Mouse (Mus musculus) right cerebral cortex, adult 2 months (tissue): ENCODE data around the gene Mvp.
A peak's percentile ranks its signal among the peaks of the same experiment; 100 is the strongest.

ENCODE experiments used
- DNase-seq, 2 experiments: peaks; one replicate each; pipeline ENCODE4 v3.0.0; 2021 to 2022; ENCODE audit warnings: low spot score in 2 of 2

Mvp gene

GRCm38 (mm10) chr7:126950647-126951615 is 63.5 kb downstream of the Mvp start:
- DNase-seq, result peak; percentile 52 to 61

DNA sequence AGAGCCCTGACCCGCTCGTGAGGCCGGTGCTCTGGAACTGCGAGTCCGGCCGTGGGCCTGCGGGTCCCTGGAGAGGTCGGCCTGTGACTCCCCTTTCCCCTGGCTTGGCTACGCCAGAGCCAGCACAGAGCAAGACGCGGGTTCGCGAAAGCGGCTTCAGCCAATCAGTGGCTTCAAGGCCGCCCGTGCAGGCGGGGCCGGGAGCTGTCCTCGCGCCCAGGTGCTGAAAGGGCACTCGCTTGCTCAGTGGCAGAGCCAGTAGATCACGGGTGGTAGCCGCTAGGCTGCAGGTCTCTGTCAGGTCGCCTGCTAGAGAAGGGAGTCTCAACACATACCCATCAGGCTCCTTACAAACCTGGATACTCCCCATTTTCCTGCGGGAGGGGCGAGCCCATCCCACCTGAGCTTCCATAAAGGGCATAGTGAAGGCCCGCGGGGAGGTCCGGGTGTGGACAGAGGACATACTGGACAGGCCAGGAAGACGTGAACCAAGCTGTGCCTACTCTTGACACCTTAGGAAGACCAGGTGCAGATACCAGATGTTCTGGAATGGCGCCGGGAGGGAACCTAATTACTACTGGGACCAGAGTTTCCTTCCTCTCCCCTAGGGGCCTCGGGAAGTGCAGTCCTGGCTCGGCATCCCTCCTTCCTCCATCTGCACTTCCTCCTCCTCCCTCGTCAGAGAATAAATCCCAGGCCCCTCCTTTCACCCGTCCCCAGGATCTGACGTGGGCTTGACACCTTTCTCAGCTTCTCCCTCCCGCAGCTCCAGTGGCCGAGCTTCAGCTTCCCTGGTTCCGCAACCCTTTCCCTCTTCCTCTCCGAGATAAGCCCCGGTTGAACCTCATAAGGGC is 64.4 kb downstream of the Mvp start, which contains the start of gene Sez6l2:
Gene Sez6l2 (plus strand): TSS at position 771 of the 854 bp plus-strand sequence.
- DNase-seq, result peak; percentile 82 to 83

- DNase-seq, result peak; percentile 64 to 78
Observed at GRCm38 (mm10) chr7:126949403-126949792, 65.0 kb downstream of the Mvp start, which contains the start of gene Asphd1. Gene Asphd1, minus strand, starts transcription at chr7:126949582.

GRCm38 (mm10) chr7:126948626-126949025 is 65.8 kb downstream of the Mvp start:
- DNase-seq, result no peak

DNA sequence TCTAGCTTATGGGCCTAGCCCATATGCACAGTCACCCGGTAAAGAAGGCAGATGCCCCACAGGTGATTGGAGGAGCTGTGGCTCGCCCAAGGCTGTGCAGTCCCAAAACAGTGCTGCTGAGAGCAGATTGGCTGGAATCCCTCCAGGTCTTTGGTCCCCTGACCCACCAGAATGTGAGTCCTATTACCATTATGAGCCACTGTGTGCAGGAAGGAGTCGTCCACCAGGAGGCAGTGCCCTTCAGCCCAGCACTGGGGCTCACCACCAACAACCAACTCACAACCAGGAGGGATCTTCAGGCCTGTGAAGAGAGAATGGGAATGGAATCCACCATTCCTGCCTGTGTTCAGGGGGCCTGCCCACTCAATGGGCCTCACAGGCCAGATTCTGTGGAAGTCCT is 67.9 kb downstream of the Mvp start:
- no peak for DNase-seq

GRCm38 (mm10) chr7:126941801-126942200 is 72.6 kb downstream of the Mvp start:
- no peak for DNase-seq

DNA sequence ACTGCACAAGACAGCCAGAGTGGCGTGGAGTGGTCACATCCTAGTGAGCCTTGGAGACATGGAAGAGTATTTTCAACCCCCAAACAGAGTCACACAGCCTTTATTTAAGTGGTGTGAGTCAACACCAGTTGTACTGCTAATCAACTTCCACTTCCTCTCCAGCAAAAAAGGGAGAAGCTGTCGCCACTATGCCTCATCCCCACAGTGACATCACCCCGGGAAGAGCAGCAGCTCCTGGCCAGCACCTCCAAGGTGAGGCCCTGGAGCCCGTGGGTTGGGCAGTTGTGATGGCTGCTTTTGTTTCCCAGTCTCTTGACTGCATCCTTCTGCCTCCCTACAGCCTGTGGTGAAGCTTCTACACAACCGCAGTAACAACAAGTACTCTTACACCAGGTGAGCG is 73.2 kb downstream of the Mvp start:
- DNase-seq, result no peak
